In the genomic region with DNA sequence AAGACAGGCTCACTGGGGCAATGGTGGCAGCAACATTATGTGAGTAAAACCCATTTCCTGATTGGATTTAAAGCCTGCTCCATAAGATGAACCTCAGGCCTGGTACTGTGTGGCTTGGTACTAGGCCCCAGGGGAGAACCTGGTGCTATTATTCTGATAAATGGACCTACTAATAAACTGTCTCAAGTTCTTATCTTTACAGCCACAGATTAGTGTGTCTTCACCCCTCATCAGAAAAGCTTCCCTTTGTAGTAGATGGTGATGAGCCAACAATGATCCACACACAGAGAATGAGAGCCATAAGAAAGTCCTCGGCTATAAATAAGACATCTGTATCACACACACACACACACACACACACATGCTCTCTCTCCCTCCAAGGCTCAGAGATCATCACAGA, we compare ENCODE assay signal across 14 mouse cellular contexts.
"Had no signal": no experiment of that assay in that cellular context is flagged by ENCODE, and none has a peak within 500 bp of the region (broad histone marks: within the 10 kb centered on the region; RNA-seq: fewer than 3 reads in every experiment).

No protein-coding gene starts in this region.

- H3K4me2 ChIP-seq: limb, embryonic 13.5 days; midbrain, embryonic 13.5 days had no signal

- H3K27me3 ChIP-seq: limb, embryonic 13.5 days; midbrain, embryonic 13.5 days had no signal

- H3K4me3 ChIP-seq: layer of hippocampus, adult 2 months; limb, embryonic 10.5 days; limb, embryonic 13.5 days; midbrain, embryonic 13.5 days had no signal

- H3K9me3 ChIP-seq: limb, embryonic 10.5 days; limb, embryonic 13.5 days; midbrain, embryonic 13.5 days had no signal

- DNase-seq: kidney, adult 2 months; kidney, postnatal 25 days; layer of hippocampus, adult 9-11 months; lung, adult 2 months; lung, postnatal 14 days; lung, postnatal 4 days; thymus, adult 18-20 months; thymus, postnatal 36 days had no signal

- H3K9ac ChIP-seq: limb, embryonic 13.5 days; midbrain, embryonic 13.5 days had no signal

- ATAC-seq: intestine, postnatal 0 days; midbrain, embryonic 13.5 days had no signal

- H3K36me3 ChIP-seq: limb, embryonic 10.5 days; limb, embryonic 13.5 days; midbrain, embryonic 13.5 days had no signal

- H3K27ac ChIP-seq: kidney, postnatal 0 days; layer of hippocampus, adult 2 months; limb, embryonic 10.5 days; limb, embryonic 13.5 days; midbrain, embryonic 13.5 days had no signal
